Mouse (Mus musculus): Measurements from ENCODE around the gene Tnfsf15. TPM values are rescaled to one million over a fixed set of nuclear protein-coding genes. Genes with fewer than 3 reads are reported as not detected.

Gene Tnfsf15
- polyA plus RNA-seq (2015; fragmentation: Nextera tagmentation; extraction: Ambion mirVana): 0.09 and 0.14 TPM in 2 replicates

GRCm38 (mm10) chr4:63744693-63745171, at the start of gene Tnfsf15:
Gene Tnfsf15, minus strand, starts transcription at chr4:63745113.
- Histone ChIP-seq H3K4me2 (peak within 1 kb of the TSS; percentile 18; the same call in 1 of the 2 replicates), H3K27ac (replicated peaks) (no peak within 1 kb of the TSS), H3K27me3 (no peaks in the 10 kb centered on the region; the same call in 1 of the 2 replicates), H3K4me1 (replicated peaks) (0 out of 2 replicates have a peak, but pooled peaks cover 4% of the 10 kb centered on the region), H3K36me3 (replicated peaks) (no peaks in the 10 kb centered on the region), H3K9ac (no peak within 1 kb of the TSS), H3K9me3 (replicated peaks) (no peaks in the 10 kb centered on the region), H3K4me3 (replicated peaks) (no peak within 1 kb of the TSS)
- WGBS (ENCODE audit: insufficient replicate concordance): 53% methylated on average over 8 of the region's 8 CpGs
- ATAC-seq (ENCODE audit: insufficient read depth): peak; percentile 51; the same call in 1 of the 2 replicates

- Histone ChIP-seq H3K4me1 (replicated peaks) (no peaks in the 10 kb centered on the region), H3K4me2 (no peak overlapping the region), H3K9ac (no peak overlapping the region), H3K36me3 (replicated peaks) (no peaks in the 10 kb centered on the region), H3K9me3 (replicated peaks) (no peaks in the 10 kb centered on the region), H3K4me3 (replicated peaks) (no peak overlapping the region), H3K27ac (replicated peaks) (no peak overlapping the region), H3K27me3 (no peaks in the 10 kb centered on the region)
- no peak for ATAC-seq (ENCODE audit: insufficient read depth)
- 71% methylated on average over 3 of the region's 3 CpGs for whole genome bisulfite sequencing (ENCODE audit: insufficient replicate concordance)
Observed at GRCm38 (mm10) chr4:63792328-63792727, 47.4 kb upstream of the Tnfsf15 start.

GRCm38 (mm10) chr4:63785466-63785865, 40.6 kb upstream of the Tnfsf15 start:
- WGBS (ENCODE audit: insufficient replicate concordance): 38% methylated on average over 2 of the region's 2 CpGs
- no peak overlapping the region for H3K4me3 ChIP-seq (replicated peaks)
- no peaks in the 10 kb centered on the region for H3K4me1 ChIP-seq (replicated peaks)
- H3K4me2 ChIP-seq: no peak overlapping the region
- no peak overlapping the region for H3K27ac ChIP-seq (replicated peaks)
- H3K27me3 ChIP-seq: no peaks in the 10 kb centered on the region
- no peak for ATAC-seq (ENCODE audit: insufficient read depth)
- H3K9ac ChIP-seq: no peak overlapping the region
- H3K36me3 ChIP-seq (replicated peaks): no peaks in the 10 kb centered on the region
- no peaks in the 10 kb centered on the region for H3K9me3 ChIP-seq (replicated peaks)

GRCm38 (mm10) chr4:63783826-63784225, 38.9 kb upstream of the Tnfsf15 start:
- Histone ChIP-seq H3K27me3 (no peaks in the 10 kb centered on the region), H3K9me3 (replicated peaks) (no peaks in the 10 kb centered on the region), H3K36me3 (replicated peaks) (no peaks in the 10 kb centered on the region), H3K4me2 (no peak overlapping the region), H3K9ac (no peak overlapping the region), H3K27ac (replicated peaks) (no peak overlapping the region), H3K4me1 (replicated peaks) (no peaks in the 10 kb centered on the region), H3K4me3 (replicated peaks) (no peak overlapping the region)
- ATAC-seq (ENCODE audit: insufficient read depth): no peak
- WGBS (ENCODE audit: insufficient replicate concordance): 63% methylated on average over 5 of the region's 5 CpGs

DNA sequence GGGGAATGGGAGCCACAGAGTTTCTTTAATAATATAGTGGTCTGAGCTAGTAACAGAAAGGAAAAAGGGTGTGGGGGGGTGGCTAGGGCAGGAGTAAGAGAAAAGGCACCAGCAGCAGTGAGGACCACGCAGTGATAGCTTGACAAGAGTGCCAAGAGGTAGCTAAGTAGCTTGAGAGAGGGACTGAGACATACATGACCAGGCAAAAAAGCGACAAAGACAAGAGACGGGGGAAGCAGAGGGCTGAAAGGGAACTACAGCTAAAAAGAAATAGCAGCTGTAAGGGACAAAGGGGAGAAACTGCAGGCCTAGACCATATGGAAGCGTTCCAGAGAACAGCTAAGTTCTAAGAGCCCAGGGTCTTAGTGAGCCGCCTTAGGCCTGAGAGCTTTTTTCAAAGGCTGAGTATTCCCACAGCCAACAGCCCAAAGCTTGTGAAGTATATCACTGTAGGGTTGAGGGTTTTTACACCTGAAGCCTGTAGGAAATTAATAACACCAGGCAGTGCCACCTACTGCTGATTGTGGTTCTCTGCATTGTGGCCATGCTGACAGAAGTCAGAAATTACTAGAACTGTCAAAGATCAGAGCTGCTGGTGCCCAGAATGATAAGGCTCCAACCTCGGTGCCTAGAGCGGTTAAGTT, 38.2 kb upstream of the Tnfsf15 start:
- no peaks in the 10 kb centered on the region for H3K9me3 ChIP-seq (replicated peaks)
- 56% methylated on average over 7 of the region's 7 CpGs for WGBS (ENCODE audit: insufficient replicate concordance)

DNA sequence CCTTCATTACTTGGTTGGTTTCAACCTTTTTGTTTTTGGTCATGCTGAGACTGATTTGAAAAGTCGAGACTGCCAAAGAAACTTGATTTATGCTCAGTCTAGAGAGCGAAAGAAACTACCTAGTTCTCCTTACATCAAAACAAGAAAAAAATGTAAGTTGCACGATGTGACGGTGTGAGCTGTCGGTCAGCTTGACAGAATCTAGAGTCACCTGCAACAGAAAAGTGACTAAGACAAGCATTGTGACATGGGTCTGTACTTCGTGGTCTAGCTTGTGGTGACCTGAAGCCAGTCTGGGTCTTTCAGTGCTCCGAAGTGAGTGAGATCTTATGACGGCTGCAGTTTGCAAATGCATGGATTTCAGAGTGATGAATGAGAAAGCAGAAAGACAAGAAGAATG, 32.3 kb upstream of the Tnfsf15 start:
- WGBS (ENCODE audit: insufficient replicate concordance): 60% methylated on average over 8 of the region's 8 CpGs
- no peak overlapping the region for H3K4me2 ChIP-seq
- H3K9ac ChIP-seq: no peak overlapping the region
- no peak overlapping the region for H3K27ac ChIP-seq (replicated peaks)
- ATAC-seq (ENCODE audit: insufficient read depth): no peak
- no peaks in the 10 kb centered on the region for H3K36me3 ChIP-seq (replicated peaks)
- H3K4me1 ChIP-seq (replicated peaks): no peaks in the 10 kb centered on the region
- H3K27me3 ChIP-seq: no peaks in the 10 kb centered on the region
- H3K9me3 ChIP-seq (replicated peaks): no peaks in the 10 kb centered on the region
- no peak overlapping the region for H3K4me3 ChIP-seq (replicated peaks)

More for the DNA sequence above, 38.2 kb upstream of the Tnfsf15 start:
- Histone ChIP-seq H3K4me2 (no peak overlapping the region), H3K27ac (replicated peaks) (no peak overlapping the region), H3K4me3 (replicated peaks) (no peak overlapping the region), H3K36me3 (replicated peaks) (no peaks in the 10 kb centered on the region), H3K4me1 (replicated peaks) (no peaks in the 10 kb centered on the region), H3K9ac (no peak overlapping the region), H3K27me3 (no peaks in the 10 kb centered on the region)
- no peak for ATAC-seq (ENCODE audit: insufficient read depth)

DNA sequence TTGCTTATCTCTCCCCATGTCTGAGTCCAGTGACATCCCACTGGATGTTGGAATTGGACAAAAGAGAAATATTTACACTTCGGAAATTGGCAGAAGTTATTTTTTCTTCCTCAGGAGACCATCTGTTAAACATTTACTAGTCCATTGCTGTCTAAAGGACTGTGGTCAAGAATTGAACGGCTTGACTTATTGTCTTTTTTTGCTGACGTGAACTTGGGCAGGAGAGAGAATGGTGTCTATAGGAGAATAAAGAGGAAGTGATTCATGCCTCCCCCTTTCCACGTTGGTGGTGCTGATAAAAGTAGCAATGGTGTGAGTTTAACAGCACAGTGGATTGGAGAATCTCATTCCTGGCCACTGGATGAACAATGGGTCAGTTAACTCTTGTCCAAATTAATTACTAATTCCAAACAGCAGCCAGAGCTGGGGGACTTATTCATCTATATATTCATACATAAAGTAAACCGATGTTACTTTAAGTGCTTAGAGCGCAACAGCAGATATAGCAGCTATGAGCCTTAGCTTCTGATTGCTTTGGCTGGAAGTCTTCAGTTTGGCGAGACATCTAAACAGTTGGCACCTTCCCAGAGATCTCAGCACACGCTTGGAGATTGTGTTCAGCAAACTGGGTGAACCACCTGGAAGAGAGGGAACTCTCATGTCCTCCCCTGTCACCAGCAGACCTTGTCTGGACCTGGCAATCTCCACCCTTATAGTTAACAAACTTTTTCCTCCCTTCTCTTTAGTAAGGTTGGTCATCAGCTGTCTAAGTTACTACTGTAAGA, 28.6 kb upstream of the Tnfsf15 start:
- Histone ChIP-seq H3K4me3 (replicated peaks) (no peak overlapping the region), H3K9me3 (replicated peaks) (no peaks in the 10 kb centered on the region), H3K9ac (no peak overlapping the region), H3K4me1 (replicated peaks) (no peaks in the 10 kb centered on the region), H3K36me3 (replicated peaks) (no peaks in the 10 kb centered on the region), H3K27me3 (no peaks in the 10 kb centered on the region), H3K4me2 (no peak overlapping the region), H3K27ac (replicated peaks) (no peak overlapping the region)
- 42% methylated on average over 8 of the region's 8 CpGs for WGBS (ENCODE audit: insufficient replicate concordance)
- ATAC-seq (ENCODE audit: insufficient read depth): no peak

DNA sequence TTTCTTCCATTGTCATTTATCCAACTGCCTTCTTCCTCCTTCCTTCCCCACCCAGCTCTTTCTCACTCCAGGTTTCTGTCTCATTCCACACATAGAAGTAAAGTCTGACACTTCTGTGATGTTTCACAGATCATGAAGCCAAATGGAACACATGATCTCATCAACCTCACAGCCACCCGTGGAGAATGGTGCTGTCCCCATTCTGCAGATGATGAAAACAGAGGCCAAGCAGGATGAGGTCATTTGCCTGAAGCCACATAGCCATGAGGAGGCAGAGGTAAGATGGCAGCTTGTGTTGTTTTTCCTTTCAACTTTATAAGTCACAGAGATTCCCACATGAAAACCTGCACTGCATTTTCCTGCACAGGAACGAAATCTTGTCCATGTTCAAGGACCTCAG, 27.6 kb upstream of the Tnfsf15 start:
- Histone ChIP-seq H3K9ac (no peak overlapping the region), H3K27me3 (no peaks in the 10 kb centered on the region), H3K27ac (replicated peaks) (no peak overlapping the region), H3K4me1 (replicated peaks) (no peaks in the 10 kb centered on the region), H3K36me3 (replicated peaks) (no peaks in the 10 kb centered on the region), H3K4me3 (replicated peaks) (no peak overlapping the region), H3K4me2 (no peak overlapping the region), H3K9me3 (replicated peaks) (no peaks in the 10 kb centered on the region)
- ATAC-seq (ENCODE audit: insufficient read depth): no peak
- whole genome bisulfite sequencing (ENCODE audit: insufficient replicate concordance): 56% methylated on average over 2 of the region's 2 CpGs

GRCm38 (mm10) chr4:63771291-63771690, 26.4 kb upstream of the Tnfsf15 start:
- 53% methylated on average over 4 of the region's 4 CpGs for WGBS (ENCODE audit: insufficient replicate concordance)
- no peak for ATAC-seq (ENCODE audit: insufficient read depth)
- Histone ChIP-seq H3K4me1 (replicated peaks) (no peaks in the 10 kb centered on the region), H3K4me3 (replicated peaks) (no peak overlapping the region), H3K27me3 (no peaks in the 10 kb centered on the region), H3K9ac (no peak overlapping the region), H3K9me3 (replicated peaks) (no peaks in the 10 kb centered on the region), H3K4me2 (no peak overlapping the region), H3K36me3 (replicated peaks) (no peaks in the 10 kb centered on the region), H3K27ac (replicated peaks) (no peak overlapping the region)

DNA sequence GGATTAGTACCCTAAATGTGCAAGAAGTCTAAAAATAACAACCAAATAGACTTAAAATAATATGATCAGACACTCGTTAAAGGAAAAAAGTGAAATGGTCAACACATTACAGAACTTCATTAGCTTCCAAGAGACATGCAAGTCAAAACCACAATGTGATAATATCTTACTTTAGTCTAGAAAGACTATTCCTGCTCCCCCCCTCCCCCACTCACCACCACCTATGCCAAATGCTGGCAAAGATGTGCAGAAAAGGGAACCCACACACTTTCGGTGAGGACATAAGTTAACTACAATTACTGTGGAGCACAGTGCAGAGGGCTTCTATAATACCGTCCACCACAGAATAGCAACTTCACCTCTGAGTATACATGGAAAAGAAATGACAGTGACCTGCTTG, 24.2 kb upstream of the Tnfsf15 start:
- WGBS (ENCODE audit: insufficient replicate concordance): 23% methylated on average over 3 of the region's 3 CpGs
- no peaks in the 10 kb centered on the region for H3K36me3 ChIP-seq (replicated peaks)
- H3K9ac ChIP-seq: no peak overlapping the region
- H3K4me2 ChIP-seq: no peak overlapping the region
- no peaks in the 10 kb centered on the region for H3K27me3 ChIP-seq
- ATAC-seq (ENCODE audit: insufficient read depth): no peak
- no peak overlapping the region for H3K27ac ChIP-seq (replicated peaks)
- H3K4me3 ChIP-seq (replicated peaks): no peak overlapping the region
- no peaks in the 10 kb centered on the region for H3K9me3 ChIP-seq (replicated peaks)
- no peaks in the 10 kb centered on the region for H3K4me1 ChIP-seq (replicated peaks)

DNA sequence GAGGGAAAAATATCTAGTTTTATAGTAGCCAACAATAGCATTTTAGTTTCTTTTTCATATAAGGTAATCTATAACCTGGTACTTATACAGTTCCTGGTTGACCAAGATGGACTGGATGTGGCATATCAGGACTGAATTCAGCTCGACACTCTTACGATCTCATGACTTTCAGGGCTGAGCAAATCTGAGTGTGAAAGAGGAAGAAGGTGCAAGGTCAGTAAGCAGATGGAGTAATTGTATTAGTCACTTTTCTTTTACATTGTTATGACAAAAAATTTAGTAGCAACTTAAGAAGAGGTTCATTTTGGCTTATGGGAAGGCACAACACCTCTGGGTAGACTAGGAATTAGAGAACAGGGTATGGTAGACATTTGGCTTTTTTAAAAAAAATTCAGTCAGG, 20.1 kb upstream of the Tnfsf15 start:
- Histone ChIP-seq H3K9ac (no peak overlapping the region), H3K4me2 (no peak overlapping the region), H3K4me3 (replicated peaks) (no peak overlapping the region), H3K4me1 (replicated peaks) (no peaks in the 10 kb centered on the region), H3K36me3 (replicated peaks) (no peaks in the 10 kb centered on the region), H3K27me3 (no peaks in the 10 kb centered on the region), H3K9me3 (replicated peaks) (no peaks in the 10 kb centered on the region), H3K27ac (replicated peaks) (no peak overlapping the region)
- 54% methylated on average over 2 of the region's 2 CpGs for WGBS (ENCODE audit: insufficient replicate concordance)
- ATAC-seq (ENCODE audit: insufficient read depth): no peak
